Mouse (Mus musculus): Measurements from ENCODE around the gene Gm35549. TPM values are rescaled to one million over a fixed set of nuclear protein-coding genes. Genes with fewer than 3 reads are reported as not detected.
A peak's percentile ranks its signal among the peaks of the same experiment; 100 is the strongest.
"Not testable (repeated sequence)": the region's sequence is repeated elsewhere in the genome, so short reads cannot be mapped to it uniquely, and the experiment has no call there.

Gene Gm35549
- polyA plus RNA-seq (2012; rRNA removed) = not detected in 2 replicates

DNA sequence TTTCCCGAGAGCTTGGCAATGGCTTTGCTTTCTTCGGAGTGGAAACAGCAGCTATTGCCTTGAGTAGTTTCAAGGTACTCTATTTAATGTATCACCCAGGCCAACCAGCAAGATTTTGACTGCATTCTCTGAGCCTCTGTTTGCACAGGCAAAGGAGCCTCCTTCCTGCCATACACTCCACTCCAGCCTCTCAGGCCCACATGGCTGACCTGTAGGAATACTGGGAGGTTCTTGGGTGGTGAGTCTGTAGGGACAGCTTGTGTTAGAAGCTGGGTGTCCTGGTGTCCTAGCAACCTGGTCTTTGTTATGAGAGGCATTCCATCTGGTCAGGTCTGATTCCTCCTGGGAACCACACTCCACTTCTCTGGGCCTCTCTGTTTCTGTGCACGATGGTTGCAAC is at the start of gene Gm35549:
Gene Gm35549, minus strand, starts transcription at position 276 of the 400 bp plus-strand sequence.
- no peak for DNase-seq (ENCODE audit: low read depth)

DNA sequence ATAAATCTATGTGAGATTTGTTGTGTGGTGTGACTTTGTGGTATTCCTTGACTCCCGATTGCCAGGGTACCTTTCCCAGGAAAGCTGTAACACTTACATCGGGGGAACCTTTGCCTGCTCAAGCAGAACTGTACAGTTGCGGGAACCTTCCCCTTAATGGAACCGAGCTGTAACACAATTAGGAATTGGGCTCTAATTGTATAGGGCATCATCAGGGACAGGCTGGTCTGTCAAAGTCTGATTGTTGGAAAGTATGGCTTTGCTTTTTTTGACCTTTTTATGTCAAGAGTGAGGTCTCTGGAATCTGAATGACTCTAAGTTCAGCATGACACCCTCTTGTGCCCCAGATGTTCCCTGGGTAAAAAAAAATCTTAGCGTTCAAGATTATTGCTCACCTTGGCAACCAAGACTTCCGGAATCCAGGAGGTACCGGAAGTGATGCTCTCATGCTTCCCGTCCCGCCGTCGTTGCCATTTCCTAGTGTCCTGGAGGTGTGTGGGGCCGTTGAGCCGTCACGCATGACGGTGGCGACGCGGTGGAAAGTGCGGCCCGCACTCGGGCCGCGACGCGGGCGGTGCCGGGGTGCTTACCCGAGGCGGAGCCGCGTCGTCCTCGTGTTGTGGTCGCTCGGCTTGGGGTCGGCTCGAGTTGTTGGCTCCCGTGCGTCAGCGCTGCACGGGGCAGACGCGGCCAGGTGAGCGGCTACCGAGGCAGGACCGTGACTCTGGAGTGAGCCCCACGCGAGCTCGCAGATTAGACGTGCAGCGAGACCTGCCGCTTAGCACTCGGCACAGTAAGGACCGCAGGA is 42.7 kb upstream of the Gm35549 start:
- DNase-seq (ENCODE audit: low read depth) = peak; percentile 40

DNA sequence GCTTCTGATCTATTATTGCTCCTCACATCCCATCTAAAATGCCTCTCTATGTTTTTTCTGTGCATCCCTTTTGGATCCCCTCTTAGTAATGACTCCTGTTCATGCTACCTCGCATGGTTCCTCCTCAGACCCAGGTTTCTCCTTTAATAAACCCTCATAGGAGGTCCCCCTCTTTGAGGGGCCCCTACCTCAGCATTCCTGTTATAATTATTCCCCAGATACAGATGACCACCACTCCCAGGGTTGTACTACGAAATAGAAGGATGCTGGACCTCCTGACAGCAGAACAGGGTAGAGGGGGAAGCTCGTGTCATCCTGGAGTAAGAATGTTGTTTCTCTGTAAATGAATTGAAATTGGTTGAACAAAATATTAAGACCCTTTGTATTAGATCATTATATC is 41.5 kb upstream of the Gm35549 start, which contains the start of gene Zkscan7:
Gene Zkscan7, plus strand, starts transcription at position 301 of the 400 bp plus-strand sequence.
- no peak for DNase-seq (ENCODE audit: low read depth)

DNA sequence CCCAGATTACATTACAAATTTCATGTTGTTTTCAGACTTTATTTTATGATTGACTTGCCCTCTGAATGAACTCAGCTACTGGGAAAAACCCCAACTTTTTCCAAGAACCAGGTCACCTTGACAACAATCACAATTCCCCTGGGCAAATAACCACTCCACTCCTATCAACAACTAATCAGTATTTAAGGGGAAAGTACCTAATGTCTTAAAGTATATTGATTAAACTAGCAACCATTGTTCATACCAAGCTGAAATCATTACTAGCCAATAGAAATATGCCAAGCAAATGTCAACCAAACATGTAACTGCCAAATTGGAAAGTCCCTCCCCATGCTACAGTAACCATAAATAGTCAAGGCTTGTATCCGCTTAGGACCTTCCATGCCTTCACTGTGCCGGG is 31.3 kb upstream of the Gm35549 start:
- no peak for DNase-seq (ENCODE audit: low read depth)

DNA sequence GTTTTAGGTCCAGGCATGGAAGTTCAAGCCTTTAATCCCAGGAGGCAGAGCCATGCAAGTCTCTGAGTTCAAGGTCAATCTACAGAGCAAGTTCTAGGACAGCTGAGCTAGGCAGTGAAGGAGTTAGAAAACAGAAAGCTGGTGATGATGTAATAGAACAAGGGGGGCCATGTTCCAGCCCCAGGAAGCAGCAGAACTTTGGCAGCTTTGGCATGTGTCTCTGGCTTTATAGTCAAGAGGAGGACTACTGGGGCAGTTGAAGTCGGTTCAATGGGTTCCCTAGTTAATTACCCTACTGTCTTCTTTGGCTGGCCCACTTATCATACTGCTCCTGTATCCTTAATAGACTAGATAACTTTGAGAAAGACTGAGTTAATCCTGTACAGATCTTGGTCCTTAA is 30.8 kb upstream of the Gm35549 start:
- no peak for DNase-seq (ENCODE audit: low read depth)

DNA sequence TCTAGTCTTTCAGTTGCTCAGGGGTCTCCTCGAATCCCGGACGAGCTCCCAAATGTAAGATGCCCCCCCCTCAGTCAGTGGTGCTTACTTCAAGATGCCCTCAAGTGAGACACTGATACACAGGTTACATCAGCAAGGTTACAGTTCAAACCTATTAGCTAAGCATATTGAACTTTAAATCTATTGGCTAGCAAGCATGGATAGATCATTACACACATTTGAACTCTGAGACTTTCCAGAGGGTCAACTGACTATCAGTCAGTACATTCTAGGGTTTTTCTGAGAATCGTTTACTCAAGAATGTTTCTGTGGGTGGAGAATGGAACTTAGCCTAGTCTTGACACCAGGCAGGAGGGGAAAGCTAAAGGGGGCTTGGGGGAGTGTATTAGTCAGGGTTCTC is 28.8 kb upstream of the Gm35549 start:
- DNase-seq (ENCODE audit: low read depth) = no peak

DNA sequence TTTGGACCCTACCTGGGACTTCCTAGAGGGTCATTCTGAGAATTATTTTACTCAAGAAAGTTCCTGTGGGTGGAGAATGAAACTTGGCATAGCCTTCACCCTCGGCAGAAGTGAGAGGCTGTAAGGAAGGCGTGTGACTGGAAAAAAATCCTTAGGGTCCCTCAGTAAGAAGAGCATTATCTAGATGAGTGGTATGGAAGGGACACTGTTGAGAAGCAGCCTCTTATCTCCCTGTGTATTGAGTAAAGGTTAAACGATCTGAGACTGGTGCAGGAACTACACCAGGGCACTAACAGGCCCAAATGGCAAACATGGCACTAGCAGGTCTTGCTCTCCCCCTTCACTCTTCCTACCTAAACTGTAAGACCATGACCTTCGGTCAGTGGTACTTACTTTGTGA is 22.4 kb upstream of the Gm35549 start:
- no peak for DNase-seq (ENCODE audit: low read depth)

DNA sequence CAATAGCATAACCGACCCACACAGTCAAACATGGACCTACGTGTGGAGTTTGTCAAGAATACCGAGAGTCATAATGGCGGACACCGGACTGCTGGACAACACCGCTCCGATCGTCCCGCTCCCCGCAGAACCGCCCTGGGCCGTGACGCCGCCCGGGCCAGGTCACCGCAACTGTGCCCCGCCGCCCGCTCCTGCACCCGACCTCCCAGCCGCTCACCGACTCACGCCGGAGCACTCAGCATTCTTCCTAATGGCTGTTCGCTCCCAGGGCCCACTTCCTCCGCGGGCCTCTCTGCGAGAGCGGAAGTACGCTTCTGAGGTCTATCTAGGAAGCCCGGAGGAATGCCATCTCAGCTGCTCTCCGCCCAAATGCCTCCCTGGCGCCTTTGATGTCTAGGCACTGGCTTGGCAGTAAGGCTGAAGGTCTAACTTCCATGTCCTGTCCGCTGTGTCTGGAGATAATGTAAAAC is 21.9 kb upstream of the Gm35549 start, which contains the start of gene Zfp445:
Gene Zfp445, minus strand, starts transcription at position 310 of the 470 bp plus-strand sequence.
- DNase-seq (ENCODE audit: low read depth) = peak; percentile 44

DNA sequence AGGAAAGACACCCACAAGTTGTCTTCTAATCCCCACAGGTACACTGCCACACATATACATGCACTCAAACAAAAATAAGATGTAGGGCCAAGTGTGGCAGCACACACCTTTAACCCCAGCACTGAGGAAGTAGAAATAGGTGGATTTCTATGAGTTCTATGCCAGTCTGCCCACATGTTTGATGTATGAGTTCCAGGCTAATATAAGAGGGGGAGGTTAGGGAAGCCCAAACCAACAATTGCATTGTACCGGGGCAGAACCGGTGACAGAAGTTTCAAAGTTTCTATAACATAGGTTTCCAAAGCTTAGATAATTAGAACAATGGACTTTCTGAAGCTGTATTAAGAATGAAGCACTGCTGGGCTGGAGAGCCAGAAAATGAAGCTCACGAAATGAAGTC is 21.0 kb upstream of the Gm35549 start:
- no peak for DNase-seq (ENCODE audit: low read depth)

DNA sequence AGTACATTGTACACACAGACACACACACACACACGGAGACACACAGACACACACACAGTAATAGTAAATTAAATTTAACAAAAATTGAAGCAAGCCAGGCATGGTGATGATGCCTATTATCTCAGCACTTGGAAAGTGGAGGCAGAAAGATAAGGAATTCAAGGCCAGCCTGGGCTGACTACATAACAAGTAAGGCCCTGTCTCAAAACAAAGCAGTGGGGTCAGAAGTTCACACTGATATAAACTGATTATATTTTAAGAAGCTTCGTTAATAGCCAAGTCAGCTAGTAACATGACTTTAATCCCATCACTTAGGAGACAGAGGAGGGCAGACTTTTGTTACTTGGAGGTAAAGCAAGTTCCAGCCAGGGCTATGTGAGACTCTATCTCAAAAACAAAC is 19.9 kb upstream of the Gm35549 start:
- no peak for DNase-seq (ENCODE audit: low read depth)

DNA sequence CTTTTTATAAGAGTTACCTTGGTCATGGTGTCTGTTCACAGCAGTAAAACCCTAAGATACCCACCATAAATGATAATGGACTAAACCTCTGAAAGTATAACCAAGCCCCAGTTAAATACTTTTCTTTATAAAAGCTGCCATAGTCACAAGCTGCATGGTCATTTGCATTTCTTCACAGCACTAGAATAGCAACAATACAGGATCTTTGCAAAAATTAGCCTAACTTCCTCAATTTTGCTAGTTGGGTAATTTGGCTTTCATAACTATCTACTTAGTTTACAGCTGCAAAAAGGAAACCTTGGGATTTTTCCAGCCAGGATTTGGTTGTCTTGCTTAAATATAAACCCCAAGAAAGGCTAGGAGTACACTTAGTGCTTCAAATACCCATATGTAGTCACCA is 16.9 kb upstream of the Gm35549 start:
- DNase-seq (ENCODE audit: low read depth) = no peak

DNA sequence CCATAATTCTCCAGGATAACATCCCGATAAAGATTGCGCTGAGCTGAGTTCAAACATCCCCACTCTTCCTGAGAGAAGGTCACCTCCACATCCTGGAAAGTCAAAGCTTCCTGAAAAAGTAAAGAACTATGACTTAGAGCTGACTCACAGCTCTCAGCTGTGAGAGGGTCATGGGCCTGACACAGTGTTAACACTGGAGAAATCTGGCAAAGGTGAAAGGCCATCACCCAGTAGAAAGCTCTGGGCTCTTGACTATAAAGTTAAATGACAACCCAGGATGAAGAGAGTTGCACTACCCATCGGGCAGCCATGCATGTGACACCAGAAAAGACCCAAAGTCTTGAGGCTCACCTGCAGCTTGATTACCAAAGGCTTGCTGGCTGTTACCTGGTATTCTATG is 12.9 kb upstream of the Gm35549 start:
- no peak for DNase-seq (ENCODE audit: low read depth)

DNA sequence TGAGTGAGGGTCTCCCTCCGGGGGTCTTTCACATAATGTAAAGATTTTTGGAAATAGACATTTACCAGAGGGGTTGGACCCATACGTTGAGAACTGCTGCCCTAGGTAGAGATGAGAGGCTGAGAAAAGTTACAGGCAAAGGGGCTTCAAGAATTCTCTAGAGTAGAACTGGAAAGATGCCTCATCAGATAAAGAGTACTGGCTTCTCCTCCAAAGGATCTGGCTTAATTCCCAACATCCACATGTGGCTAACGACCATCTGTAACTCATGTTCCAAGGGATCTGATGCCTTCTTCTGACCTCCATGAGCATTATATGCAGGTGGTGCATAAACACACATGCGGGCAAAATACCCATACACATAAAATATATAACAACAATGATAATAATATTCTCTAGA is 11.8 kb upstream of the Gm35549 start:
- DNase-seq (ENCODE audit: low read depth) = no peak

DNA sequence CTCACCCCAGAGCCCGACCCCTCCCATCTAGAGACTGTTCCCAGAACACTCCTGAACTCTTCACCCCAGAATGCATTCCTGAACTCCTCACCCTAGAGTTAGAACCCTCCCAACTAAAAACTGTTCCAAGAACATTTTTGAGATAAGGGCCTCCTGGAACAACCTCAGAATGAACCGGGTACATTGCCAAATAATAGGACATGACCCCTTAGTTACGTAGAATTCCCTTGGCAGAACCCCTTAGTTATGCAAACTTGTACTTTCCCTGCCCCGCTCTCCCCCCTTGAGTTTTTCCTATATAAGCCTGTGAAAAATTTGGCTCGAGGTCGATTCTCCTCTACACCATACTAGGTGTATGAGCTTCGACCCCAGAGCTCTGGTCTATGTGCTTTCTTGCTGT is 11.3 kb upstream of the Gm35549 start:
- DNase-seq (ENCODE audit: low read depth) = not testable (repeated sequence)

DNA sequence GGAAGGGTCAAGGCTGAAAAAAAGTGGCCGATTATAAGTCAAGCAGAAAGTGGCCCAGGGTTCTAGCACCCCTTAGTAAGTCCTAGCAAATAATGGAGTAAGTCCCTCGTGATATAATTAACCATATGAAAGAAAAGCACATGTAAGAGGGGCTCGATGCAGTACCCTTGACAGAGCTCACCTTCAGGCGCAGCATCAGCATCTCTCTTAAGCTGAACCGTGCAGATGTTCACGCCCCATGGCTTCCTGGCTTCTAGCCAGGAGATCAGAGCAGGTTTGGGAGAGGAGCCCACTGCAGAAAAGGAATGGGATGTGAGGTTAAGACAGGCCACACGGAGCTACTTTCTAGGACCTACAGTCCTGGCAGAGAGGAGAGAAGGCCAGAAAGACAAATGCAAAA is 10.7 kb upstream of the Gm35549 start:
- no peak for DNase-seq (ENCODE audit: low read depth)

DNA sequence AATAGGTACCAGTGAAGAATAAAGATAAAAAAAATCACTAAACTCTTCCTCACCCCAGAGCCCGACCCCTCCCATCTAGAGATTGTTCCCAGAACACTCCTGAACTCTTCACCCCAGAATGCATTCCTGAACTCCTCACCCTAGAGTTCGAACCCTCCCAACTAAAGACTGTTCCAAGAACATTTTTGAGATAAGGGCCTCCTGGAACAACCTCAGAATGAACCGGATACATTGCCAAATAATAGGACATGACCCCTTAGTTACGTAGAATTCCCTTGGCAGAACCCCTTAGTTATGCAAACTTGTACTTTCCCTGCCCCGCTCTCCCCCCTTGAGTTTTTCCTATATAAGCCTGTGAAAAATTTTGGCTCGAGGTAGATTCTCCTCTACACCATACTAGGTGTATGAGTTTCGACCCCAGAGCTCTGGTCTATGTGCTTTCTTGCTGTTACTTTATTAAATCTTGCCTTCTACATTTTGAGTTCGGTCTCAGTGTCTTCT is 4.0 kb upstream of the Gm35549 start:
- not testable (repeated sequence) for DNase-seq (ENCODE audit: low read depth)

DNA sequence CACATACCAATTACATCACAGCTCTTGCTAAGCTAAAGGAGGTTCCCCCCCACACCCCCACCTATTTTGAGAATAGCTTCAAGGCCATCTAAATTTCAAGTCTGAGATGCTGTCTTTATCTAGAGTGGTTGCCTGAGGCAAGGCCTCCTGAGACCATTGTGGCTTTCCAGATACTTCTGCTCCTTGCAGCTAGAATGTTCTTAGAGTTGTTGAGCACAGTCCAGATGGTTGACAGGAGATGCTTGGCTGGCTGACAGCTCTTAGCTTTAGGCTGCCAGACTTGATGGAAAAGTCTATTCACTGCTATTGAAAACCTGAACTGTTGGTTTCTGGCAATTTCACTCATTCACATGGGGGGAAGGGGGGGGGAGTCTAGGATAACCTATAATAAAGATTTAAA is 2.3 kb upstream of the Gm35549 start:
- no peak for DNase-seq (ENCODE audit: low read depth)

DNA sequence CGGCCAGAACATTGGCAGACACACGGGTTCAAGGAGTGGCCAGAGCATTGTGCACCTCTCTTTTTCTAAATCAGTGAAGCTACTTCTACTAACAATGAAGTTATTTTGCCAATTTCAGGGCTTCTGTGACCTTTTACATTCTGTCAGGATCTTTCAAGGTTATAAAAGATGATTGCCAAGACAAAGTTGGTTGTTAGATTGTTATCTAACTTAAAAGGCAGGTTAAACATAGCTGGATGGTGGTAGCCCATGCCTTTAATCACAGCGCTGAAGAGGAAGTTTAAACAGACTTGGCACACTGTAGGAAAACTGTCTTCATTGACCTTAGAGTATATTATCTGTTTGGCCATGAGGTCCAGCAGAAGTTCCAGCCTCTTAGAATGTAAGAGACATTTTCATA is 1.8 kb upstream of the Gm35549 start:
- DNase-seq (ENCODE audit: low read depth) = no peak

DNA sequence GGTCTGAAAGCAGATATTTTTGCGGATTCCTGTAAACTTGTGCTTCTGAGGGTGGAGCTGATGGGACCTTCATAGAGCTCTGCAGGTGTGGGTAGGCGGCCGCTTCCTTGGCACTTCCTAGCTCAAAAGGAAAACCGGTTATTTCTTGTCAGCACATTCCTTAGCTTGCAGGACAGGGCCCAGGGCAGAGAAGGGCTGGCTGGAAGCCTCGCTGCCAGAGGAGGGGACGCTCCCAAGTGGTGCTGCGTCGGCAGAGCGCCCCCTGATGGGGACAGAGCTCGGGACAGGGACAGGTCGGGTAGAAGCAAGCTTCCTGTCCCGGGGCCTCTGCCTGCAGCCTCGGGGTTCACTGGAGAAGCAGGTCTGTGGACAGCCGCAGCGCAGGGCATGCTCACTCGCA is 6.2 kb downstream of the Gm35549 start:
- no peak for DNase-seq (ENCODE audit: low read depth)

DNA sequence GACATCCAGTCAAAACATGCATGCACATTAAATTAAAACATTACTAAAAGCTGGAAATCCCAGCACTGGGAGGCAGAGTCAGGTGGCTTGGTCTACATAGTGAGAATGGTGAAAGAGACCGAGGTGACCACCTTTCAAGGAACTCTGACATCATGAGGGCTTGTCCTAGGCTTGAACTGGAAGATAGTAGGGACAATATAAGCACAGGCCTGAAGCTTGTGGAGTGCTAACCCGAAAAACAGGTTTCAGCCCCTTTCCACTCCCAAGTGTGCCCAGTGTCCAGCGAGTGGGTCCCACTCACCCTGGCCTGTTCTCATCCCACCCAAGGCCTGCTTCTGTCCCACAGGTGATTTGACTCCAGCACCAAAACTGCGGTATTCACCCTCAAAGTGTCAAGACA is 6.6 kb downstream of the Gm35549 start:
- no peak for DNase-seq (ENCODE audit: low read depth)

DNA sequence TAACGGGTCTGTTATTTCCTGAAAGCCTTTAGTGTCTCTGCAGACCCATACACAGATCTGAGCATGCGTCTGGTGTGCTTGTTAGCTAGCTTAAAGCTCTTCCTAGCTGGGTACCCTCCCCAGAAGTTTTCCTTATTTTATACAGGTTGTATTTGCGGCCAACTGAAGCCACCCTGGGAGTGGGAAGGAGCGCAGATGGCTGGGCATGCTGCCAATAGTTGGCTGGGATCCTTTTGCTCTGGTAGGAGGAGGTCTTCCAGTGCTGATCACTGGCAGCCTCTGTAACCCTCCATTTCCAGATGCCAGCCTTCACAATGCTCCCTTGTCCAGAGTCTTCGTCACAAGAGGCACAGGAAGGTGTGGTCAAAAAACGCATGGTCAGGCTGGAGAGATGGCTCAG is 7.0 kb downstream of the Gm35549 start:
- DNase-seq (ENCODE audit: low read depth) = no peak

DNA sequence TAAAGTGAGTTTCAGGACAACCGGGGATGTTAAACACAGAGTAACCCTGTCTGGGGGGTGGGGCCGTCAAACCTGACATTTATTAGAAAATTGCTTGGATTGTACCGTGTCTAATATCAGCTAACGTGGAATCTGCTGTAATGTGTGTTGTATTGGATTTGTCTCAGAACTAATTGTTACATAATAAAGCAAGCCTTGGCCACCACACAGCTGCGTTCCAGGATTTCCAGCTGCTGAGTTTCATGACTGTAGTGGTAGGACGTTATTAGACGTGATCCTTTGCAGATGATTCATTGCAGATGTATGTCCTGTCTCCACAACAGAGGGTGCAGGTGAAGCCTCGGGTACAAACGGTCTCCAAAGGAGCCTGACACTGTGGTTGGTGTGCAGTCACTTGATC is 7.7 kb downstream of the Gm35549 start:
- DNase-seq (ENCODE audit: low read depth) = no peak

DNA sequence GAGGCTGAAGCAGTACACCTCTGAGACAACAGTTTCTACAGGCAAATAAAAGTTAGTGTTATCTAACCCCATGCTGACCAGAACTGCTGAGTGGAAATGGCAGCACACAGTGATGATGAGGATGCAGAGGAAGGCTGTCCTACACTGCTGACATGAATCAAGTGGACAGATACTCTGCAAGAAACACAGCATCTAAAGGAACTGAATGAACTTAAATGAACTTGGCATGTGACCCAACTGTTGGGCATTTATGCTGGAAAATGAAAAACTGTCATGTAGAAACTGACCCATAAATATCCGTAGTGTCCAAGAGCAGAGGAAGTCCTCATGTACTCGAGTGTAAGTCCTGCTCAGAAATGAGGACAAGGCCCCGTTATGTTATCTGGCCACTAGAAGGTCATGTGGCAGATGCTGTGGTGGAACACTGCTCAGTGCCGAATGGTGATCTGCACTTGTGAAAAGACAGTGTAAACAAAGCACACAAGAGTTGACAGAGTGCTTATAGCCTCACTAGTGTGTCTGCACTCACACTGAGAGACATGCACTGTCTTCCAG is 13.9 kb downstream of the Gm35549 start:
- DNase-seq (ENCODE audit: low read depth) = no peak
